Mouse (Mus musculus): Measurements from ENCODE around the gene Abhd18.

Gene Abhd18

GRCm38 (mm10) chr3:40950601-40951201 is 103.9 kb downstream of the Abhd18 start:
- peak; percentile 76 for DNase-seq (ENCODE audit: low spot score)

GRCm38 (mm10) chr3:40951365-40951764 is 104.6 kb downstream of the Abhd18 start:
- DNase-seq (ENCODE audit: low spot score) = no peak

GRCm38 (mm10) chr3:40952606-40953005 is 105.8 kb downstream of the Abhd18 start:
- DNase-seq (ENCODE audit: low spot score) = no peak

GRCm38 (mm10) chr3:40954792-40955191 is 108.0 kb downstream of the Abhd18 start:
- DNase-seq (ENCODE audit: low spot score) = no peak

GRCm38 (mm10) chr3:40958831-40959230 is 112.1 kb downstream of the Abhd18 start:
- DNase-seq (ENCODE audit: low spot score) = no peak

GRCm38 (mm10) chr3:40980758-40981157 is 134.0 kb downstream of the Abhd18 start:
- DNase-seq (ENCODE audit: low spot score) = no peak

GRCm38 (mm10) chr3:40987539-40987938 is 140.8 kb downstream of the Abhd18 start:
- DNase-seq (ENCODE audit: low spot score) = no peak
